Comparison of ENCODE assay signal across 41 mouse cellular contexts in the genomic region with DNA sequence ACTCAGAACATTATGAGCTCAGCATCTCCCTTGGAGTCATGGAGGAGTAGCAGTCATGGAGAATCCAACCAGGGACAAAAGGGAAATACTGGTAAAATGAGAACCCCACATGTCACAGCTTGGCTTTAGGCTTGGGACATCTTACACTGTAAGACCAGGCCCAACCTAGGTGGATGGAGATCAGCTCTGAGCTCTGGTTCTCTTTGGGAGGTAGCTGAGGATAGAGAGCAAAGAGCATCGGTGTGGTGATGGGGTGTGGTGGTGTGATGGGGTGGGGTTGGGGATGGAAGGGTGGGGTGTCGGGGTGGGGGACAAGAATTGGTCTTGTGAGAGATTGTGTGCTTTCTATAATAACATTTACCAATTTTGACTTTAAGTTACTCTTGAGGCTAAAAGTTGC. TPM values are rescaled to one million over a fixed set of nuclear protein-coding genes. Genes with fewer than 3 reads are reported as not detected.
"Had no signal": no experiment of that assay in that cellular context is flagged by ENCODE, and none has a peak within 500 bp of the region (broad histone marks: within the 10 kb centered on the region; RNA-seq: fewer than 3 reads in every experiment).

No protein-coding gene starts in this region.

- H3K9ac ChIP-seq: heart, embryonic 13.5 days; heart, embryonic 15.5 days; hindbrain, embryonic 12.5 days; hindbrain, embryonic 14.5 days; intestine, embryonic 15.5 days; kidney, embryonic 15.5 days; limb, embryonic 12.5 days had no signal

- DNase-seq: gastrocnemius, adult 2 months; gastrocnemius, postnatal 10 days; gastrocnemius, postnatal 25 days; heart, adult 2 months; heart, postnatal 14 days; heart, postnatal 4 days; kidney, adult 18-20 months; kidney, adult 9 months; kidney, postnatal 14 days; kidney, postnatal 36 days; layer of hippocampus, adult 9-11 months; layer of hippocampus, postnatal 36 days had no signal

- H3K27ac ChIP-seq: gastrocnemius, adult 2 months; heart, adult 2 months; heart, embryonic 13.5 days; heart, embryonic 15.5 days; hindbrain, embryonic 10.5 days; hindbrain, embryonic 12.5 days; hindbrain, embryonic 14.5 days; intestine, embryonic 15.5 days; kidney, embryonic 15.5 days; kidney, postnatal 0 days; limb, embryonic 10.5 days; limb, embryonic 12.5 days had no signal

- H3K36me3 ChIP-seq: heart, embryonic 15.5 days; hindbrain, embryonic 10.5 days; limb, embryonic 10.5 days; limb, embryonic 12.5 days had no signal

- H3K4me2 ChIP-seq: heart, embryonic 11.5 days; heart, embryonic 13.5 days; heart, embryonic 15.5 days; hindbrain, embryonic 12.5 days; hindbrain, embryonic 14.5 days; intestine, embryonic 15.5 days; kidney, embryonic 15.5 days; limb, embryonic 12.5 days had no signal

- H3K9me3 ChIP-seq: heart, embryonic 13.5 days; heart, embryonic 15.5 days; hindbrain, embryonic 10.5 days; hindbrain, embryonic 12.5 days; intestine, embryonic 15.5 days; kidney, embryonic 15.5 days; limb, embryonic 10.5 days; limb, embryonic 12.5 days had no signal

- H3K4me3 ChIP-seq: gastrocnemius, adult 2 months; heart, adult 2 months; heart, embryonic 13.5 days; heart, embryonic 15.5 days; hindbrain, embryonic 10.5 days; hindbrain, embryonic 12.5 days; intestine, embryonic 15.5 days; kidney, embryonic 15.5 days; limb, embryonic 10.5 days; limb, embryonic 12.5 days had no signal

- H3K4me1 ChIP-seq: heart, embryonic 15.5 days; hindbrain, embryonic 10.5 days; hindbrain, embryonic 12.5 days; intestine, embryonic 15.5 days; kidney, embryonic 15.5 days; limb, embryonic 10.5 days; limb, embryonic 12.5 days had no signal

- H3K27me3 ChIP-seq: heart, embryonic 13.5 days; heart, embryonic 15.5 days; hindbrain, embryonic 12.5 days; intestine, embryonic 15.5 days; kidney, embryonic 15.5 days; limb, embryonic 12.5 days had no signal

- ATAC-seq: forebrain, embryonic 16.5 days; hindbrain, embryonic 16.5 days; inflammation-experienced regulatory T-cells, adult 6 months had no signal

RNA-seq across cellular contexts. Expression of gene Olfr521, which starts 47.5 kb away (rescaled TPM):
- total RNA-seq: gastrocnemius, adult 2 months; gastrocnemius, postnatal 10 days; gastrocnemius, postnatal 25 days; gastrocnemius, postnatal 4 days; granulocyte monocyte progenitor cell, adult 5-6 weeks; heart, adult 2 months; heart, postnatal 14 days; heart, postnatal 4 days; layer of hippocampus, adult 18-20 months; layer of hippocampus, adult 8-10 months; layer of hippocampus, postnatal 14 days; layer of hippocampus, postnatal 36 days; left cerebral cortex, adult 18-20 months; left cerebral cortex, adult 8-10 months; left cerebral cortex, postnatal 14 days; left cerebral cortex, postnatal 36 days; liver, adult 2 months had no signal
- polyA plus RNA-seq: forebrain, embryonic 16.5 days; frontal cortex, adult 2 months; heart, adult 2 months; heart, embryonic 11.5 days; heart, embryonic 13.5 days; heart, embryonic 15.5 days; heart, postnatal 0 days; hindbrain, embryonic 10.5 days; hindbrain, embryonic 12.5 days; hindbrain, embryonic 14.5 days; hindbrain, embryonic 16.5 days; inflammation-experienced regulatory T-cells, adult 6 months; intestine, embryonic 15.5 days; intestine, postnatal 0 days; kidney, embryonic 15.5 days; kidney, postnatal 0 days; large intestine, adult 2 months; limb, embryonic 10.5 days; limb, embryonic 12.5 days; limb, embryonic 14.5 days; liver, adult 2 months had no signal

RNA-seq across cellular contexts. Expression of gene Xrra1, which starts 48.1 kb away (rescaled TPM):
- total RNA-seq: liver, adult 2 months had no signal
- polyA plus RNA-seq: inflammation-experienced regulatory T-cells, adult 6 months; liver, adult 2 months had no signal
